Mouse (Mus musculus): ENCODE results near the gene Fdx1. TPM values are rescaled to one million over a fixed set of nuclear protein-coding genes. Genes with fewer than 3 reads are reported as not detected.

Fdx1 gene
- total RNA-seq (2022) = 10 to 100 TPM; 33.4 to 42.6 (median 37.6) TPM

GRCm38 (mm10) chr9:51962975-51963701 is at the start of gene Fdx1:
TSS of gene Fdx1 (minus strand) at chr9:51963556.
- DNase-seq (ENCODE audit: low spot score in 2 of 2) = peak; percentile 80 to 83

- DNase-seq (ENCODE audit: low spot score in 2 of 2) = no peak
Observed at GRCm38 (mm10) chr9:52012781-52013436, 49.6 kb upstream of the Fdx1 start.

GRCm38 (mm10) chr9:52012311-52012710 is 49.0 kb upstream of the Fdx1 start:
- DNase-seq (ENCODE audit: low spot score in 2 of 2) = no peak

- DNase-seq (ENCODE audit: low spot score in 2 of 2) = no peak
Observed at GRCm38 (mm10) chr9:52008511-52008910, 45.2 kb upstream of the Fdx1 start.

GRCm38 (mm10) chr9:52007341-52007740 is 44.0 kb upstream of the Fdx1 start:
- no peak for DNase-seq (ENCODE audit: low spot score in 2 of 2)

GRCm38 (mm10) chr9:52003501-52003900 is 40.1 kb upstream of the Fdx1 start:
- no peak for DNase-seq (ENCODE audit: low spot score in 2 of 2)

GRCm38 (mm10) chr9:51995331-51996099 is 32.2 kb upstream of the Fdx1 start:
- DNase-seq (ENCODE audit: low spot score in 2 of 2) = no peak

- no peak for DNase-seq (ENCODE audit: low spot score in 2 of 2)
Observed at GRCm38 (mm10) chr9:51994636-51995260, 31.4 kb upstream of the Fdx1 start.

- DNase-seq (ENCODE audit: low spot score in 2 of 2) = no peak
Observed at GRCm38 (mm10) chr9:51993486-51994275, 30.3 kb upstream of the Fdx1 start.

- DNase-seq (ENCODE audit: low spot score in 2 of 2) = no peak
Observed at GRCm38 (mm10) chr9:51991241-51991876, 28.0 kb upstream of the Fdx1 start.

GRCm38 (mm10) chr9:51990828-51991227 is 27.5 kb upstream of the Fdx1 start:
- peak in 1 of 2 experiments; percentile 15 for DNase-seq (ENCODE audit: low spot score in 2 of 2)

GRCm38 (mm10) chr9:51985493-51986099 is 22.2 kb upstream of the Fdx1 start:
- no peak for DNase-seq (ENCODE audit: low spot score in 2 of 2)

- peak in 1 of 2 experiments; percentile 20 for DNase-seq (ENCODE audit: low spot score in 2 of 2)
Observed at GRCm38 (mm10) chr9:51981131-51981530, 17.8 kb upstream of the Fdx1 start.

- no peak for DNase-seq (ENCODE audit: low spot score in 2 of 2)
Observed at GRCm38 (mm10) chr9:51979301-51979700, 15.9 kb upstream of the Fdx1 start.

GRCm38 (mm10) chr9:51978545-51979259 is 15.3 kb upstream of the Fdx1 start:
- no peak for DNase-seq (ENCODE audit: low spot score in 2 of 2)

- peak; percentile 72 to 80 for DNase-seq (ENCODE audit: low spot score in 2 of 2)
Observed at GRCm38 (mm10) chr9:51977439-51978000, 14.2 kb upstream of the Fdx1 start.

GRCm38 (mm10) chr9:51974871-51975270 is 11.5 kb upstream of the Fdx1 start:
- DNase-seq (ENCODE audit: low spot score in 2 of 2) = no peak

- DNase-seq (ENCODE audit: low spot score in 2 of 2) = no peak
Observed at GRCm38 (mm10) chr9:51973846-51974245, 10.5 kb upstream of the Fdx1 start.

- no peak for DNase-seq (ENCODE audit: low spot score in 2 of 2)
Observed at GRCm38 (mm10) chr9:51966373-51966772, 3.0 kb upstream of the Fdx1 start.
